Mouse (Mus musculus) Muller cell, postnatal 12 days (primary cell): ENCODE measurements around the gene Ctdsp1.
"Not testable (repeated sequence)": the region's sequence is repeated elsewhere in the genome, so short reads cannot be mapped to it uniquely, and the experiment has no call there.

Experiments used
- DNase-seq: peaks from one replicate; pipeline ENCODE4 v3.0.0-alpha.2; 2015; ENCODE audit errors: inconsistent ontology term

Ctdsp1 gene

DNA sequence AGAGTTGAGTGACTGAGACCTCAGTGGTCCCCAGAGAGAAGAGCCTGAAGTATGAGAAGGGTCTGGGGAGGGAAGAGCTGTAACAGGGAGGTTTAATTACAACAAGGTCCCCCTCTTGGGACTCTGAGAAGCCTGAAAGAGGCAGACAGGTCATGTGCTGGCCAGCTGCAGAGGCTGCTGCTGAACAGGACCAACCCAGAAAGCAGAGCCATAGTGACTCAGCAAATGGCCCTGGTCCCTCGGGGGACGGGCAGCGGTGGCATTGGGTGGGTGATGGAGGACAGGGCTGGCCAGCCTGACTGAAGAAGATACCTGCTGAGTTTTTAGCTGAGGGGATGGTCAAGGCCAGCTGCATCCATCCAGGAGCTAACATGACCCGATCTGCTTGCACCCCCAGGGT is 14.9 kb upstream of the Ctdsp1 start:
- DNase-seq = no peak

DNA sequence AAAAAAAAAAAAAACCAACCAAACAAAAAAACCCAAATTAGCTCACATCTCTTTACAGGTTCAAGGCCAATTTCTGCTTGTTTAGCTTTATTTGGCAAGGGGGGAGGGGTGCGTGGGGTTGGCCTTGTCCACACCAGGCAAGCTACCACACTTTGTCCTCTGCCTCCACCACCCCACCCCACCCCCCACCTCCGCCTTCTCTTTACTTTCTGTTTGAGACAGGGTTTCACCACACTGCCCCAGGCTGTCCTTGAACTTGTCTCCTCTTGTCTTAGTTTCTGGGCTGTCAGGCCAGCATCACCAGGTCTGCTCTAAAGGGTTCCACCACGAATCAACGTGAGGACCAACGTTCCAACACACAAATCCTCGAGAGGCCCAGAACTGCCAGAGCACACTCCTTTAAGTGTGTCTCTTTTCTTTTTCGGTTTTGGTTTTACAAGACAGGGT is 12.2 kb upstream of the Ctdsp1 start:
- DNase-seq = no peak

DNA sequence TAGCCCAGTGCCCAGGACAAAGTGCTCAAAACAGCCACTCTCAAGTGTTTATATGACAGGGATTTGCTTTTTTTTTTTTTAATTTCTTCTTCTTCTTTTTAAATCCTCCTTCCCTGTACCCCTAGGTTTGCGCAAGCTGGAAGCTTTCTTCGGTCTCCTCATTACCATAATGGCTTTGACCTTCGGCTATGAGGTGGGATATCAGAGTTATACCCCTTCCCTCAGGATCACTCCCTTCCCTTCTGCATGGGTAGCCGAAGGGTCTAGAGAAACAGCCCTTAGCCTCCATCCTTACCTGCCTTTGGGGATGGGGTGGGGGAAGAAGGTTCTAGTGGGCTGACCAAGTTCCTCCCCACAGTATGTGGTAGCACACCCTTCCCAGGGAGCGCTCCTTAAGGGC is 10.8 kb upstream of the Ctdsp1 start:
- no peak for DNase-seq

DNA sequence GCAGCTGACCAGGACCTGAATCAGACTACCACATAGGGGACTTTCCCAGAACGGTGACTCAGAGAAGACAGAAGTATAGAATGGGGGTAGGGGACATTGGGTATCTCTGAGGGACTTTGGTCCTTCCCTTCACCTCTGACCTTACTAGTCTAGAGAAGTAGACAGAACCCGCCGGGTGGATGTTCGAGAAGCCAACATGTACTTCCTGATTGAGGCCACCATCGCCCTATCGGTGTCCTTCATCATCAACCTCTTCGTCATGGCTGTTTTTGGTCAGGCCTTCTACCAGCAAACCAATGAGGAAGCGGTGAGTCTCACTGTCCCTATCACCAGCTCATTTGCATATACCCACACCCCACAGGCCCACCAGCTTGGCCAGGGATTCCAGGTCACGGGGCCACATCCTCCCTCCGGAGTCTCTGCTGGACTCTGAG is 9.7 kb upstream of the Ctdsp1 start:
- DNase-seq = no peak

DNA sequence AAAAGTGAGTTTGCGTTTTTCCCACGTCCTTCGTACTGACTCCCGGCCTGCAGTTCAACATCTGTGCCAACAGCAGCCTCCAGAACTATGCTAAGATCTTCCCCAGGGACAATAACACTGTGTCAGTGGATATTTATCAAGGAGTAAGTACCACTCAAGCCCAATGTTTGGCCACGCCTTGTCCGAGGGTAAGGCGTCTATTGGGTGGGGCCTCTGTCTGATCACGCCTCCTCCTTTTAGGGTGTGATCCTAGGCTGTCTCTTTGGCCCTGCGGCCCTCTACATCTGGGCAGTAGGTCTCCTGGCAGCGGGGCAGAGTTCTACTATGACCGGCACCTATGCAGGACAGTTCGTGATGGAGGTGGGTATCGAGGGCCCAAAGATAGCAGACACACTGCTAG is 7.9 kb upstream of the Ctdsp1 start:
- no peak for DNase-seq

DNA sequence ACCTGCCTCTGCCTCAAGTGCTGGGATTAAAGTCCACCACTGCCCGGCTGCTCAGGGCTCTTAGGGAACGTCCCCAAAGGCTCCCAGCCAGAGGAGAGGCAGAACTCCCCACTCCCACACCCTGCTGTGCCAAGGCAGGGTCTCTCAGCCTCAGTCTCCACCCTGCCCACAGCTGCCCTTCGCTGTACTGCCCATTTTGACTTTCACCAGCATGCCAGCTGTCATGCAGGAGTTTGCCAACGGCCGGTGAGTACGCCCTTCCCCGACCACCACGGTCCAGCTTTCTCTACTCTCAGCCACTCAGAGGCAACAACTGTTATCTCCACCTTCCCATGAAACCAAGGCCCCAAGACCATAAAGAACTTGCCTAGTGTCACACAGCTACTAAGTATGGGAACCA is 6.8 kb upstream of the Ctdsp1 start:
- no peak for DNase-seq

DNA sequence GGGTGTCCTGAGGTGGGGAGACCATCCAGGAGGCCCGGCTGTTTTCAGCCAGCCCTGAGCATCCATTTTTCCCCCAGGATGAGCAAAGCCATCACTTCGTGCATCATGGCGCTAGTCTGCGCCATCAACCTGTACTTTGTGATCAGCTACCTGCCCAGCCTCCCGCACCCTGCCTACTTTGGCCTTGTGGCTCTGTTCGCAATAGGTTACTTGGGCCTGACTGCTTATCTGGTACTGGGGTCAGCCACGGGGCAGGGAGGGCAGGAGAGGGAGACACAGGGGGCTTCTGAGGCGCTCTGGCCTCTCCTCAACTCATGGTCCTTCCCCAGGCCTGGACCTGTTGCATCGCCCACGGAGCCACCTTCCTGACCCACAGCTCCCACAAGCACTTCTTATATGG is 6.2 kb upstream of the Ctdsp1 start:
- no peak for DNase-seq

DNA sequence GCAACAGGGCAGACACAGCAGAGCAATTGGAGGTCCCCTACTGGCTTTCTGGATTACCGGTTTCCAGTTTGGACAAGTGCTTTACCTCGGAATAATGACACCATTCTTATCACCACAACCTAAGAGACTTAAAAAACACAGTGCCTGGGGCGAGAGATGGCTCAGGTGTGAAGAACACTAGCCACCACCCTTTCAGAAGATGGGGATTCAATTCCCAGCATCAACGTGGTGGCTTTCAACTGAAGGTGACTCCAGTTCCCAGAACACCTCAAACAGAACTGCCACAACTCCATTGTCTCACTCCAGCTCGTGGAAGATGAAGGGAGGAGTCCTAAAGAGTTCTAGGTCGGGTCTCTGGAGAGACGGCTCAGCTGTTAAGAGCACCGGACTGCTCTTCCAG is 5.8 kb upstream of the Ctdsp1 start:
- DNase-seq = no peak

DNA sequence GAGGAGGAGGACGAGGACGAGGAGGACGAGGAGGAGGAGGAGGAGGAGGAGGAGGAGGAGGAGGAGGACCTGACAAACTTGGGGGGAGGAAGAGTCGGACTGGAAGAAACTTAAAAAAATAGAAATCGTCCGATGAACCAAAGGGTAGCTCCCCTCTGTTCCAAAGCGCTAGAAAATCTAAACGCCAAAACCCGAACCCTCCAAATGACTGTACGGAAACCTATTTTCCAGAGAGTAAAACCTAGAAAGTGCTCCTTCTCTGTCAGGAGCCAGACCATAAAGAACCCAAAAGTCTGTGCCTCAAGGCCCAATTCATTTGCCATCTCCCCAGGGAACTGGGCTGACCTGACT is 5.0 kb upstream of the Ctdsp1 start:
- no peak for DNase-seq

DNA sequence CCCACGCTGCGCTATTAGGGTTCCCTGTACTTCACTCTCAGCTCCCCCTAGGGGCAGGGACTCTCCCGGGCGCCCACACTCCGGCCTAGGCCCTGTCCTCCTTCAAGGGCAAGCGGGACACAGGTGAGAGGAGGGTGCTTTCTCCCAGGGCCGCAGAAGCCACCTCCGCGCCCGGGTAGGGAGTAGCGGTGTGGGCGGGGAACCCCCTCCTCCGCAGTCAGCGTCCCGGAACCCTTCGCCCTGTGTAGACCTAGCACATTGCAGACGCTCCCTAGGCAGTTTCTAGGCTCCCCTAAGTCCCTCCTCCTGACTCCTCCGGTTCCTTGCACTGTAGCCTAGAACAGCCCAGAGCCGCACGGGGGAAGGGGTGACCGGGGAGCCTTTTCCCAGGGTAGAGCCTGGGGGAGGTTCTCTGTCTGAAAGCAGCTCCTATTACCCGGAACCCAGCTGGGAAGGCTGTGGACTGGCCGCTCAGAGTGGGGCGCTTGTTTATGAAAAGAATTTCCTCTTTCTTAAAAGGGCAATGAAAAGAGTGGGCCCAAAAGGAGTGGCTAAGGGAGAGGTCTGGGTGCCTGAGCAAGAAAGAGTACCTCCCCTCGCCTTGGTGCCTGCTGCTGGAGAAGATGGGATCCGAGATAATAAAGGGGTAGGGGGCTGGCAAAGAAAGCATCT is 4.5 kb upstream of the Ctdsp1 start:
- DNase-seq = peak; percentile 98

DNA sequence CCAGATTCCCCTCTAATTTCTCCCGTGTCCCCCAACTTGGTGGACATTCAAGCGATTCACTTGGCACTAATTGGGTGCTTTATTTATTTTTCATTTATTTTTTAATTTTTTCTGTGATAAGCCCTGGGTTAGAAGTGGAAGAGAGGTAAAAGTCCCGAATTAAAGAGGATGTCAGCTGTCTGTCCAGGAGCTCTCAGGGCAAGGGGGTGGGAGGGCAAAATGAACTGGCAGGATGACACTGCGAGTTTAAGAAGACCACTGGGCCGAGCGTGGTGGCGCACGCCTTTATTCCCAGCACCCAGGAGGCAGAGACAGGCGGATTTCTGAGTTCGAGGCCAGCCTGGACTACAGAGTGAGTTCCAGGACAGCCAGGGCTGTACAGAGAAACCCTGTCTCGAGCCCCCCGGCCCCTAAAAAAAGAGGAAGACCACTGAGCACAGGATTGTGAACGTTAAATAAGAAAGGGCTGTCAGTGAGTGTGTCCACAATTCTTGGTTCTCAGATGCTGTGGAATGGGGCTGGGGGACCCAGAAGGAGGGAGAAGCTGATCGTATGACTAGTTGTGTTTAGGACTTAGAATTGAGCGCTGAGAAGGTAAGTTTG is 3.8 kb upstream of the Ctdsp1 start:
- DNase-seq = no peak

DNA sequence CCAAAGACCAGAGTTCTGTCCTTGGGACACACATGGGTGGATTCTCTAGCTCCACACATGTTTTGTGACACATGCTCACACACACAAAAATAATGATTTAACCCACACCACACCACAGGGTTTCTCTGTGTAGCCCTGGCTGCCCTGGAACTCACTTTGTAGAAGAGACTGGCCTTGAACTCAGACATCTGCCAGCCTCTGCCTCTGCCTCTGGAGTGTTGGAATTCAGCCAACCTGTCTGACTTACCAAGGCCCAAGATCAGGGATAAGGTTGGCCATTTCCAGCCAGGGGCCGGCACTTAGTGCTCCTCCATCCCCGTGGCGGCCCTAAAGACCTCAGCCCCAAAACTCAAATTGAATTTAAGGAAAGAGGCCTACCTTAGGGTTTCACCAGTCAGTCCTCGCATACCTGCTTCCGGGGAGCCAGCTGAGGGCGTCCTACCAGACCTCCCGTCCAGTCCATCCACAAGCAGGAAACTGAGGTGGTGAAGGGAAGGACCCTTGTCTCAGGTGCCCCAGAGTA is 2.9 kb upstream of the Ctdsp1 start:
- no peak for DNase-seq

DNA sequence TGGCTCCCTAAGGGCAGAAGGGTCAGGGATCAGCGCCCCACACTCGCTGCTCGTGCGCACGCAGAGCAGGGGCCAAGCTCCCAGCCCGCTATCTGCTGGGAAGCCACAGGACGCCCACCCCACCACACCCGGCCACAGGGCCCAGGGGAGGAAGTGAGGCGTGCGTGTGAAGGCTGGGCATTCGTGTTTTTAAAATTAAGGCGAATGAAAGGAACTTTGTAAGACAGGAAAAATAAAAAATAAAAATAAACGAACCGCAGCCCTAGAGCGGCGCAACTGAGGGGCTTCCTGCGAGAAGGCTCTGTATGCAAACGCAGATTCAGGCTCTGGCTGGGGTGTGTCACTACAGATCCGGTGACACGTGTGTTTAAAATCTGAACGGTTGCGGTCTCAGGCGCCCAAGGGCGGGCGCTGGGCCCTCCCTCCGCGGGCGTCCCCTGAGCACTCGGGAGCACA is 1.4 kb upstream of the Ctdsp1 start:
- DNase-seq = no peak

DNA sequence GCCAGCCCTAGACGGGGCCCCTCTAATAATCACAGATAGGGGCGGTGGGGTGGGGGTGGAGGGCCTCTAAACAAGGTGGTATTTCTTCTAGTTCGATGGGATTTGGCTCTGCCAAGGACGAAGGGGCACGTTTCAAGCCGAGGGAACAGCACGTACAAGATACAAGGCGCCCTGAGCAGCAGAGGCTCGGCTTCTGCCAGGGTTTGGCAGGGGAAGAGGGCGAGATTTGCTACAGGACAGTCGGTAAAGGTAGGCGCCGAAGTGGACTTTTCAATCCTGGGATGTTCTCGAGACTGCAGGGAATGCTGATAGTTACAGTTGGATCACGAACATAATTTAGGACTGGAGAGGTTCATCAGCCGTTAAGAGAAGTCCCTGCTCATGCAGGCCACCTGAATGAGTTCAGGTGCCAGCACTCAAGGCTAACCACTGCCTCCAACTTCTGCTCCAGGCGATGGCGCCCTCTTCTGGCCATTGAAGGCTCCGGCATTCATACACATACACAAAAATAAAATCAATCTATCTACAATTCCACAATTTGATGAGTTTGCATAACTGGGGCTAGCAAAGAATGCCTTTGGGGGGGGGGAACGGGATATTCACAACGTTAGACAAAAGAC is 912 bp upstream of the Ctdsp1 start:
- peak; percentile 67 for DNase-seq

DNA sequence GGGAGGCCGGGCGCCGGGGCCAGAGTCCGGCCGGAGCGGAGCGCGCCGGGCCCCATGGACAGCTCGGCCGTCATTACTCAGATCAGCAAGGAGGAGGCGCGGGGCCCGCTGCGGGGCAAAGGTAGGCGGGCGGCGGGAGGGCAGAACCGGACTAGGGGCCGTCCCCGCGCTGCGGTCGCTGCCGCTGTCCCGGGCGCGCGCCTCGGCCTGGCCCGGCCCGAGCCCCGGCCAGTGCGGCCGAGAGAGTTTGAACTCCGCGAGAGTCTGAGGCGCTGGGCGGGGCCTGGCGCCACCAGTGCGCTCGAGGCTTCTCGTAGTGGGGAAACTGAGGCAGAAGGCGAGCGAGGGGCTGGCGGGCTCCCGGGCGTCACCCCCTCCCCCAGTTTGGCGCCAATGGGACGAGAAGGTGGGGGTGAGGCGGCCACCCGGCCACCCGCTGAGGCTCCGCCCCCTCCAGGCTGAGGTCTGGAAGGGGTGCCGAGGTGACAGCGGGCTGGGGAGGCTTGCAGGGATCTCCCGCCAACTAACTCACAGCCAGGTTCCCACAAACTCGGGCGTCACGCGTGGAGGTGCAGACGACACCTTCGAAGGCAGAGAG is 634 bp downstream of the Ctdsp1 start:
- peak; percentile 77 for DNase-seq

DNA sequence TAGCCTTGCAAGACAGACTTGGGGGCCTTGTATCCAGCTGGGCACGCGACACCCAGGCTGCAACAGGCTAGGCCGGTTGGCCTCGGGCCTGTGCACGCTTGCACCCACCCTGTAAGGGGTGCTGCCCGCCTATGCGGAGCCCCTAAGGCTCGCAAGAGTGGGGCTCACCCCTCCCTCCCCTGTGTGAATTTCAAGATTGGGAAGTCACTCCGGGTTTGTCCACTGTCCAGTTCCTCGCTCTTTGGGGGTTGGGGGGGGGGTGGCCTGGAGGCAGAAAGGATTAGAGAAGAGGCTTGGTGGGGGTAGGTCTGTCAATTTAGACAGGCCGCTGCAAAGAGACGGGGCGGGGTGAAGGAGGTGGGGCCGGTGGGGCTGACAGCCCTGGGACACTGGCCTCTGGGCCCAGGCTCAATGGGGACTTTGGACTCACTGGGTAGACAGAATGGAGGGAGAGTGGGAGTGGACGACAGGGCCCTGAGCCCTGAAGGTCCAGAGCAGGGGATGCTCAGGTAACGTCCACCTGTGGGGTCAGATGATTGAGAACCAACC is 1.2 kb downstream of the Ctdsp1 start:
- peak; percentile 41 for DNase-seq

DNA sequence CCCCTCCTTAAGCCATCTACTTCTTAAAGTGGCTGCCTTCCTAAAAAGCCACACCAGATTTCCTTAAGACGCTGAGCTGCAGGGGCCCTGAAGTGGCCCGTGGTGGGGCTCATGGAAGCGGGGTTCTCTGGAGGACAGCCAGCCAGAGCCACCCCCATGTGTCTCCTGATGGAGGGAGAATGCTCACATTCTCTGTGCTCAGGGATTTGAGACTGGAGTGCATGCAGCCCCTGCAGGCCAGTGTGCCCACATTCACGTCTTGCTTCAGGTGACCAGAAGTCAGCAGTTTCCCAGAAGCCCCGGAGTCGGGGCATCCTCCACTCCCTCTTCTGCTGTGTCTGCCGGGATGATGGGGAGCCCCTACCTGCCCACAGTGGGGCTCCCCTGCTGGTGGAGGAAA is 1.7 kb downstream of the Ctdsp1 start:
- DNase-seq = no peak

DNA sequence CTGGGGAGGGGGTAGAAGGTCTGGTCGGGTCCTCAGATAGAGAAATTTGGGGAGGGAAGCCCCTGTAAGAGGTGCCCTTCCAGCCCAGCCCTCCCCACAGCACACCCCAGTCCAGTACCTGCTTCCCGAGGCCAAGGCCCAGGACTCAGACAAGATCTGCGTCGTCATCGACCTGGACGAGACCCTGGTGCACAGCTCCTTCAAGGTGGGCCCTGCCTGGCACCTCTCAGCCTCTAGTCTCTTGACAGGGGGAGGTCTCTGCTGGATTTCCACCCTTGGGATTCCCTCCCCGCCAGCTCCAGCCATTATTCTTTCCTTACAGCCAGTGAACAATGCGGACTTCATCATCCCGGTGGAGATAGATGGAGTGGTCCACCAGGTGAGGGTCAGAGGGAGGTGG is 2.4 kb downstream of the Ctdsp1 start:
- DNase-seq = no peak

DNA sequence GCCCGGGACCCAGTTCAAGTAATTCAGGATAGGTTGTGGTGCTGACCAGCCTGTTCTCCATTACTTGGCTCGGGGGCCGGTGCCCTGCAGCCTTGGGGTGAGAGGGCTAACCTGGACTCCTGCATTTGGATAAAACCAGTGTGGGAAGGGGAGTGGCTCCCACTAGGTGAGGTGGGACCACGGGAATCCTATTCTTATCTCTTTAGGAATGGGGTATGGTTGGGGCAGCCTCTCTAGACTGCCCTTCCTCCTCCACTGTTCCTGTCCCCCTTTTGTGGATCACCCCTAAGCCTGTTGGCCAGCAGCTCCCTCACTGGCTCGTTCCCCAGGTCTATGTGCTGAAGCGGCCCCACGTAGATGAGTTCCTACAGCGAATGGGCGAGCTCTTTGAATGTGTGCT is 3.0 kb downstream of the Ctdsp1 start:
- DNase-seq = no peak

DNA sequence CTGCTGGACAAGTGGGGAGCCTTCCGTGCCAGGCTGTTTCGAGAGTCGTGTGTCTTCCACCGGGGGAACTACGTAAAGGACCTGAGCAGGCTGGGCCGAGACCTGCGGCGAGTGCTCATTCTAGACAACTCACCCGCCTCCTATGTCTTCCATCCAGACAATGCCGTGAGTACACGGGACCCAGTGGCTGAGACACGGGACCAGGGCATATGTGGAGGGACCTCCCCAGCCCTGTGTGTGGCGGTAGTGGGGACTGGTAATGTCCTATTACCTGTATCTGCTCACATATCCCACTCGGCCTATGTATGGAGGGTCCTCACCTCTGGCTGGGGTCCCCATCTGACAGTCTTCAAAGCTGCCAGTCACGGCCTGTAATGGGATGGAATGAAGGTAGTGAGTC is 3.5 kb downstream of the Ctdsp1 start:
- no peak for DNase-seq

DNA sequence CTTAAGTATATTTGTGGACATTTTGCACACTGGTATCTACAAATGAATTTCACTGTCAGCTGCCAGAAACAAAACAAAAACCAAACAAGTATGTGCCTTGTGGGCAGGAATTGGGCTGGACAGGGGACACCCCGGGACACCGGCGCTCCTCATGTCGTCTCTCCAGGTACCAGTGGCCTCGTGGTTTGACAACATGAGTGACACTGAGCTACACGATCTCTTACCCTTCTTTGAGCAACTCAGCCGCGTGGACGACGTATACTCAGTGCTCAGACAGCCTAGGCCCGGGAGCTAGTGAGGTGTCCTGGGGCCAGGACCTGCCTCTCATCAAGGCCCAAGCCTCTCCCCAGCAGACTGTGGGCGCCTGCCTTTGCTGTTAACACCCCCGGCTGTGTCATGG is 4.0 kb downstream of the Ctdsp1 start:
- DNase-seq = no peak

DNA sequence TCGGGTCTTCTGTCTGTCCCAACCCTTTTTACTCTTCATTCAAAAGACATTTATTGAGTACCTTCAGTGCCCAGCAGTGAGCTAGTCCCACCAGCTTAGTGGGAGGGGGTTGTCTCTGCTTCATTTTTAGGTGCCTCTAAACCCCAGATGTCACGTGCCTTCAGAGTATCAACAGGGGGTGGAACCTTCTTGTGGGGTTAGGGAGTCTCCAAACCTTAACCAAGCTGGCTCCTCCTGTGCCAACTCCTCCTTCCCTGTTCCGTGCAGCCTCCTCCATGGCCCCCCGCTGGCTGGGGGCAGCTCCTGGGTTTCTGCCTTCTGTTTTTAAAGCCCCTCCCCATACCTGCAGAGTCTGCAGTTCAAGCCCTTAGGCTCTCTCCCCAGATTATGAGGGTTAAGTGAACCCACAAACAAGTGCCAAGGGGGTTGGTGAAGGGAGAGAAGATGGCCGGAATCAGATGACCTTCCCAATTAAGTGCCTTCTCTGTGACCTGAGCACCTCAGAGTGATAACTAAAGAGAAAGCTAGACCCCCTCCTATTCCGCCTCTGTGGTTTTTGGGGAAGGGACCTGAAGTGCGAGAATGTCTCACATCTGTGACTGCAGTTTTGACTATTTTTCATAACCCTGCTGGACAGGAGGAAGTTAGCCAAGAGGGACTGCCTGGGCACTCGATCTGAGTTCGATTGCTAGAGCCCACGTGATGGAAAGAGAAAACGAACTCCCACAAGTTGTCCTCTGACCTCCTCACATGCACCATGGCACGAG is 5.3 kb downstream of the Ctdsp1 start:
- DNase-seq = not testable (repeated sequence)
